Mouse (Mus musculus) ovary, adult 18-20 months (tissue): Measurements from ENCODE around the gene Nfia.

Experiments
- DNase-seq: peaks from one replicate; pipeline ENCODE4 v3.0.0; 2022; ENCODE audit warnings: low spot score, mixed read lengths

The Nfia gene

GRCm38 (mm10) chr4:97839406-97840101, 67.0 kb downstream of the Nfia start:
- no peak for DNase-seq

GRCm38 (mm10) chr4:97840227-97841062, 67.9 kb downstream of the Nfia start:
- DNase-seq = no peak

GRCm38 (mm10) chr4:97841063-97841595, 68.6 kb downstream of the Nfia start:
- DNase-seq = no peak

GRCm38 (mm10) chr4:97841745-97842144, 69.2 kb downstream of the Nfia start:
- DNase-seq = no peak

- no peak for DNase-seq
These were observed 71.6 kb downstream of the Nfia start for GRCm38 (mm10) chr4:97843981-97844690.

- DNase-seq = no peak
These were observed 72.4 kb downstream of the Nfia start for GRCm38 (mm10) chr4:97844899-97845298.

GRCm38 (mm10) chr4:97847653-97848052, 75.1 kb downstream of the Nfia start:
- DNase-seq = no peak

- no peak for DNase-seq
These were observed 78.5 kb downstream of the Nfia start for GRCm38 (mm10) chr4:97850991-97851390.

GRCm38 (mm10) chr4:97851698-97852097, 79.2 kb downstream of the Nfia start:
- no peak for DNase-seq

GRCm38 (mm10) chr4:97852626-97853025, 80.1 kb downstream of the Nfia start:
- no peak for DNase-seq

GRCm38 (mm10) chr4:97854779-97855178, 82.2 kb downstream of the Nfia start:
- no peak for DNase-seq

- DNase-seq = no peak
These were observed 83.3 kb downstream of the Nfia start for GRCm38 (mm10) chr4:97855712-97856420.

GRCm38 (mm10) chr4:97857549-97857948, 85.0 kb downstream of the Nfia start:
- no peak for DNase-seq

- DNase-seq = no peak
These were observed 86.9 kb downstream of the Nfia start for GRCm38 (mm10) chr4:97859431-97859830.

- DNase-seq = no peak
These were observed 87.8 kb downstream of the Nfia start for GRCm38 (mm10) chr4:97860376-97860775.

GRCm38 (mm10) chr4:97860791-97861344, 88.3 kb downstream of the Nfia start:
- no peak for DNase-seq

GRCm38 (mm10) chr4:97862379-97862778, 89.8 kb downstream of the Nfia start:
- no peak for DNase-seq

- DNase-seq = no peak
These were observed 91.7 kb downstream of the Nfia start for GRCm38 (mm10) chr4:97864276-97864675.

- DNase-seq = no peak
These were observed 92.9 kb downstream of the Nfia start for GRCm38 (mm10) chr4:97865410-97865953.

GRCm38 (mm10) chr4:97866463-97866862, 93.9 kb downstream of the Nfia start:
- DNase-seq = no peak

GRCm38 (mm10) chr4:97868307-97868937, 95.9 kb downstream of the Nfia start:
- peak; percentile 47 for DNase-seq
